18 mouse cellular contexts compared by ENCODE assay signal in the genomic region with DNA sequence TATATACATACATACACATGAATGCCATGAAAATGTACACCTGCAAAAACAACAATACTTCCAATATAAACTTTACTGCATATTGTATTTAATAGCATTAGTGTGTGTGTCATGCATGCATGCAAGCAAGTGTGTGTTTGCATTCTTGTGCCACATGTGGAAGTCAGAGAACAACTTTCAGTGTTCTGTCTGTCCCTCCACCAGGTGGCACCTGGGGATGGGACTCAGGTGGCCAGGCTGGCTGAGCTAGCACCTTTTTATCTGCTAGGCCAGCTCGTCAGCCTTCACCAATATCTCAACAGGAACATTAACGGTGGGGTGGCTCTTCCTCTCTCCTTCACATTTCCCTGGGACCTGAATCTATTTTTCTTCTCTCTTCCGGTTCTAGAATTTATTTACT. TPM values are rescaled to one million over a fixed set of nuclear protein-coding genes. Genes with fewer than 3 reads are reported as not detected.
A peak's percentile ranks its signal among the peaks of the same experiment; 100 is the strongest.
DNase-seq lines count a peak whose midpoint lies in the region; ATAC-seq and TF ChIP-seq lines count a peak whose summit lies in the region.
"Had no signal": no experiment of that assay in that cellular context is flagged by ENCODE, and none has a peak within 500 bp of the region (broad histone marks: within the 10 kb centered on the region; RNA-seq: fewer than 3 reads in every experiment).

No protein-coding gene starts in this region.

- DNase-seq in forebrain, postnatal 0 days = no peak
- no peak for DNase-seq in forebrain, embryonic 14.5 days (ENCODE audit: low spot score)
- no peak for DNase-seq in kidney, postnatal 0 days (ENCODE audit: low spot score)
- DNase-seq in lung, embryonic 14.5 days = no peak
- no peak for DNase-seq in lung, postnatal 14 days
- DNase-seq in brain, embryonic 14.5 days (ENCODE audit: low read depth) = peak; percentile 20
- DNase-seq in heart, postnatal 14 days = no peak
- DNase-seq: adrenal gland, adult 8-10 months; cerebellum, adult 18-20 months; kidney, adult 18-20 months; kidney, postnatal 25 days; right cerebral cortex, postnatal 14 days; spleen, adult 18-20 months had no signal

- no peak overlapping the region for H3K4me3 ChIP-seq in forebrain, postnatal 0 days (ENCODE audit: low read depth, low read length)
- no peak overlapping the region for H3K4me3 ChIP-seq in forebrain, embryonic 14.5 days (ENCODE audit: low read depth, low read length)
- H3K4me3 ChIP-seq in kidney, postnatal 0 days (replicated peaks; ENCODE audit: low read depth, low read length) = no peak overlapping the region
- H3K4me3 ChIP-seq in kidney, embryonic 16.5 days (ENCODE audit: low read length) = no peak overlapping the region
- H3K4me3 ChIP-seq in lung, embryonic 14.5 days (ENCODE audit: low read depth, low read length) = no peak overlapping the region
- H3K4me3 ChIP-seq: heart, embryonic 10.5 days; hindbrain, embryonic 10.5 days had no signal

- peak; percentile 40; the same call in 1 of the 2 replicates for TF ChIP-seq CTCF in forebrain, postnatal 0 days (IDR thresholded peaks at IDR 0.05; ENCODE audit: low read depth)
- TF ChIP-seq CTCF in kidney, postnatal 0 days (IDR thresholded peaks at IDR 0.05; ENCODE audit: low read depth) = peak; percentile 26; the same call in 1 of the 2 replicates
- 0 out of 2 replicates have a peak, but pooled peaks have one; percentile 4 for TF ChIP-seq CTCF in lung, embryonic 14.5 days (IDR thresholded peaks at IDR 0.05; ENCODE audit: low read depth)
- TF ChIP-seq CTCF in brain, embryonic 14.5 days (IDR thresholded peaks at IDR 0.05; ENCODE audit: borderline replicate concordance, extremely low read depth, insufficient read depth, insufficient read length) = peak; percentile 14; the same call in 1 of the 2 replicates

- H3K9me3 ChIP-seq in forebrain, postnatal 0 days (ENCODE audit: low read length) = no peaks in the 10 kb centered on the region
- no peaks in the 10 kb centered on the region for H3K9me3 ChIP-seq in forebrain, embryonic 14.5 days (replicated peaks; ENCODE audit: control insufficient read depth, low read length)
- no peaks in the 10 kb centered on the region for H3K9me3 ChIP-seq in kidney, postnatal 0 days (replicated peaks; ENCODE audit: low read length)
- H3K9me3 ChIP-seq in kidney, embryonic 16.5 days (ENCODE audit: low read length) = no peaks in the 10 kb centered on the region
- no peaks in the 10 kb centered on the region for H3K9me3 ChIP-seq in lung, embryonic 14.5 days (ENCODE audit: low read depth, low read length)
- H3K9me3 ChIP-seq: heart, embryonic 10.5 days; hindbrain, embryonic 10.5 days had no signal

- no peak overlapping the region for H3K4me2 ChIP-seq in forebrain, postnatal 0 days (ENCODE audit: low read depth)
- no peak overlapping the region for H3K4me2 ChIP-seq in forebrain, embryonic 14.5 days (ENCODE audit: low read length)
- H3K4me2 ChIP-seq in kidney, postnatal 0 days (ENCODE audit: low read length) = no peak overlapping the region
- no peak overlapping the region for H3K4me2 ChIP-seq in kidney, embryonic 16.5 days (replicated peaks; ENCODE audit: low read depth, low read length)
- H3K4me2 ChIP-seq in lung, embryonic 14.5 days = no peak overlapping the region

- H3K4me1 ChIP-seq in forebrain, postnatal 0 days (ENCODE audit: insufficient read depth) = no peaks in the 10 kb centered on the region
- no peaks in the 10 kb centered on the region for H3K4me1 ChIP-seq in forebrain, embryonic 14.5 days (ENCODE audit: control insufficient read depth, insufficient read depth, low read length)
- H3K4me1 ChIP-seq in kidney, postnatal 0 days (replicated peaks; ENCODE audit: insufficient read depth, low read length) = no peaks in the 10 kb centered on the region
- H3K4me1 ChIP-seq in kidney, embryonic 16.5 days (ENCODE audit: insufficient read depth, low read length) = no peaks in the 10 kb centered on the region
- H3K4me1 ChIP-seq in lung, embryonic 14.5 days (ENCODE audit: insufficient read depth) = no peaks in the 10 kb centered on the region
- H3K4me1 ChIP-seq: heart, embryonic 10.5 days had no signal

- H3K9ac ChIP-seq in forebrain, postnatal 0 days = no peak overlapping the region
- no peak overlapping the region for H3K9ac ChIP-seq in forebrain, embryonic 14.5 days (ENCODE audit: low read length)
- no peak overlapping the region for H3K9ac ChIP-seq in kidney, postnatal 0 days (ENCODE audit: low read depth, low read length)
- H3K9ac ChIP-seq in kidney, embryonic 16.5 days (replicated peaks; ENCODE audit: low read length) = no peak overlapping the region
- no peak overlapping the region for H3K9ac ChIP-seq in lung, embryonic 14.5 days

- H3K27ac ChIP-seq in forebrain, postnatal 0 days (ENCODE audit: low read depth, low read length) = no peak overlapping the region
- no peak overlapping the region for H3K27ac ChIP-seq in forebrain, embryonic 14.5 days (ENCODE audit: low read depth, low read length)
- no peak overlapping the region for H3K27ac ChIP-seq in kidney, postnatal 0 days
- H3K27ac ChIP-seq in kidney, embryonic 16.5 days (ENCODE audit: low read length) = no peak overlapping the region
- H3K27ac ChIP-seq in lung, embryonic 14.5 days (ENCODE audit: low read depth) = no peak overlapping the region
- H3K27ac ChIP-seq: heart, embryonic 10.5 days; hindbrain, embryonic 10.5 days; macrophage had no signal

- ATAC-seq in forebrain, postnatal 0 days = no peak
- no peak for ATAC-seq in forebrain, embryonic 14.5 days
- no peak for ATAC-seq in kidney, postnatal 0 days (replicated peaks; ENCODE audit: low FRiP score, low read depth)
- no peak for ATAC-seq in kidney, embryonic 16.5 days (ENCODE audit: low FRiP score, low TSS enrichment)
- no peak for ATAC-seq in lung, embryonic 14.5 days (ENCODE audit: insufficient read depth)
- ATAC-seq: activated CD4-positive, CD25-positive, alpha-beta regulatory T cell, adult 4 months had no signal

- TF ChIP-seq POLR2A in brain, embryonic 14.5 days (IDR thresholded peaks at IDR 0.05; ENCODE audit: borderline replicate concordance, extremely low read depth, insufficient read depth, insufficient read length, poor library complexity, severe bottlenecking) = no peak

- intact Hi-C loops in heart, postnatal 14 days (cut with DNase I) = loop anchor here (10.0 kb wide), 1 partner anchor 62 kb away; no protein-coding TSS in a partner anchor

- WGBS in forebrain, postnatal 0 days = 58% methylated on average over 3 of the region's 3 CpGs
- WGBS in forebrain, embryonic 14.5 days = 68% methylated on average over 3 of the region's 3 CpGs
- 75% methylated on average over 3 of the region's 3 CpGs for WGBS in kidney, postnatal 0 days
- 81% methylated on average over 3 of the region's 3 CpGs for WGBS in kidney, embryonic 16.5 days
- 61% methylated on average over 3 of the region's 3 CpGs for WGBS in lung, embryonic 14.5 days

- 0 out of 2 replicates have a peak, but pooled peaks cover 3% of the 10 kb centered on the region for H3K36me3 ChIP-seq in forebrain, postnatal 0 days (ENCODE audit: insufficient read depth)
- H3K36me3 ChIP-seq in forebrain, embryonic 14.5 days (ENCODE audit: control insufficient read depth, insufficient read depth, low read length) = peaks cover 22% of the 10 kb centered on the region; the same call in 1 of the 2 replicates
- H3K36me3 ChIP-seq in kidney, postnatal 0 days (ENCODE audit: insufficient read depth, low read length) = 0 out of 2 replicates have a peak, but pooled peaks cover 17% of the 10 kb centered on the region
- H3K36me3 ChIP-seq in kidney, embryonic 16.5 days (ENCODE audit: insufficient read depth, low read length) = peaks cover 28% of the 10 kb centered on the region
- peaks cover 44% of the 10 kb centered on the region for H3K36me3 ChIP-seq in lung, embryonic 14.5 days (ENCODE audit: insufficient read depth)

- no peaks in the 10 kb centered on the region for H3K27me3 ChIP-seq in forebrain, postnatal 0 days (ENCODE audit: insufficient read depth, low read length)
- H3K27me3 ChIP-seq in forebrain, embryonic 14.5 days (replicated peaks; ENCODE audit: control insufficient read depth, insufficient read depth, low read length) = no peaks in the 10 kb centered on the region
- H3K27me3 ChIP-seq in kidney, postnatal 0 days (ENCODE audit: insufficient read depth, low read length) = no peaks in the 10 kb centered on the region
- H3K27me3 ChIP-seq in kidney, embryonic 16.5 days (ENCODE audit: insufficient read depth, low read length) = no peaks in the 10 kb centered on the region
- H3K27me3 ChIP-seq in lung, embryonic 14.5 days (ENCODE audit: insufficient read depth, low read length) = no peaks in the 10 kb centered on the region

RNA-seq across cellular contexts. Expression of a gene that starts 7.7 kb away (rescaled TPM):
- 12.8 and 17.2 TPM in 2 replicates for total RNA-seq in forebrain, postnatal 0 days (2014; rRNA removed)
- polyA plus RNA-seq in forebrain, postnatal 0 days (2015; fragmentation: Nextera tagmentation; extraction: Ambion mirVana) = 21.6 and 23.2 TPM in 2 replicates
- 17.4 and 19.0 TPM in 2 replicates for polyA plus RNA-seq in forebrain, embryonic 14.5 days (2014; fragmentation: Nextera tagmentation; extraction: Ambion mirVana)
- polyA plus RNA-seq in kidney, postnatal 0 days (2015; fragmentation: Nextera tagmentation; extraction: Ambion mirVana) = 22.4 and 26.3 TPM in 2 replicates
- polyA plus RNA-seq in kidney, embryonic 16.5 days (2015; fragmentation: Nextera tagmentation; extraction: Ambion mirVana) = 30.8 and 31.7 TPM in 2 replicates
- 20.4 and 24.7 TPM in 2 replicates for polyA plus RNA-seq in lung, embryonic 14.5 days (2014; fragmentation: Nextera tagmentation; extraction: Ambion mirVana)
- 26.5 and 33.3 TPM in 2 replicates for polyA plus RNA-seq in brain, embryonic 14.5 days (2012; rRNA removed)
- total RNA-seq in heart, postnatal 14 days (2021) = 1 to 10 TPM; 9.0 to 9.5 TPM

RNA-seq across cellular contexts. Expression of a gene that starts 23.2 kb away (rescaled TPM):
- total RNA-seq in forebrain, postnatal 0 days (2014; rRNA removed) = 15.4 and 19.5 TPM in 2 replicates
- polyA plus RNA-seq in forebrain, postnatal 0 days (2015; fragmentation: Nextera tagmentation; extraction: Ambion mirVana) = 7.2 and 11.4 TPM in 2 replicates
- 13.1 and 15.7 TPM in 2 replicates for polyA plus RNA-seq in forebrain, embryonic 14.5 days (2014; fragmentation: Nextera tagmentation; extraction: Ambion mirVana)
- polyA plus RNA-seq in kidney, postnatal 0 days (2015; fragmentation: Nextera tagmentation; extraction: Ambion mirVana) = 0.55 and 0.58 TPM in 2 replicates
- polyA plus RNA-seq in kidney, embryonic 16.5 days (2015; fragmentation: Nextera tagmentation; extraction: Ambion mirVana) = 0.67 and 0.77 TPM in 2 replicates
- polyA plus RNA-seq in lung, embryonic 14.5 days (2014; fragmentation: Nextera tagmentation; extraction: Ambion mirVana) = 1.2 TPM in 2 replicates
- 20.7 and 52.7 TPM in 2 replicates for polyA plus RNA-seq in brain, embryonic 14.5 days (2012; rRNA removed)
- total RNA-seq in heart, postnatal 14 days (2021) = 10 to 100 TPM in 1 of 2 experiments, 1 to 10 TPM in 1; 9.6 to 10.1 TPM
- polyA plus RNA-seq: activated CD4-positive, CD25-positive, alpha-beta regulatory T cell, adult 4 months had no signal

RNA-seq across cellular contexts. Expression of a gene that starts 31.4 kb away (rescaled TPM):
- 13.8 and 14.9 TPM in 2 replicates for total RNA-seq in forebrain, postnatal 0 days (2014; rRNA removed)
- polyA plus RNA-seq in forebrain, postnatal 0 days (2015; fragmentation: Nextera tagmentation; extraction: Ambion mirVana) = 26.9 and 27.0 TPM in 2 replicates
- 19.1 and 20.9 TPM in 2 replicates for polyA plus RNA-seq in forebrain, embryonic 14.5 days (2014; fragmentation: Nextera tagmentation; extraction: Ambion mirVana)
- polyA plus RNA-seq in kidney, postnatal 0 days (2015; fragmentation: Nextera tagmentation; extraction: Ambion mirVana) = 2.6 and 3.2 TPM in 2 replicates
- 1.8 TPM in 2 replicates for polyA plus RNA-seq in kidney, embryonic 16.5 days (2015; fragmentation: Nextera tagmentation; extraction: Ambion mirVana)
- polyA plus RNA-seq in lung, embryonic 14.5 days (2014; fragmentation: Nextera tagmentation; extraction: Ambion mirVana) = 2.5 and 2.6 TPM in 2 replicates
- 8.3 and 8.5 TPM in 2 replicates for polyA plus RNA-seq in brain, embryonic 14.5 days (2012; rRNA removed)
- 1 to 10 TPM; 2.0 to 3.3 TPM for total RNA-seq in heart, postnatal 14 days (2021)
